Mouse (Mus musculus) limb, embryonic 14.5 days (tissue): Measurements from ENCODE around the gene Acvr1b. TPM values are rescaled to one million over a fixed set of nuclear protein-coding genes. Genes with fewer than 3 reads are reported as not detected.

Source experiments
- ATAC-seq: fragments of 200-750 bp; cut with Nextera tagmentation; 2 replicates; pipeline ENCODE4 v1.8.0; 2017; ENCODE audit warnings: low read depth, moderate number of reproducible peaks, moderate TSS enrichment; ENCODE audit not compliant: low FRiP score
- DNase-seq: peaks from one replicate; pipeline ENCODE4 v3.0.0-alpha.2; 2015; ENCODE audit warnings: low spot score
- H3K27ac ChIP-seq: fragments of 300-500 bp; sonication (generic); replicated peaks from 2 replicates; pipeline ENCODE4 v1.5.1; 2014; ENCODE audit warnings: low read depth, mild to moderate bottlenecking, low read length, moderate library complexity, mixed read lengths
- H3K27me3 ChIP-seq: fragments of 300-500 bp; sonication (generic); 2 replicates; pipeline ENCODE4 v1.6.1; 2014; ENCODE audit warnings: low read length, mixed read lengths; ENCODE audit not compliant: control insufficient read depth, insufficient read depth
- H3K36me3 ChIP-seq: fragments of 300-500 bp; sonication (generic); 2 replicates; pipeline ENCODE4 v1.6.1; 2014; ENCODE audit warnings: mild to moderate bottlenecking, low read length, moderate library complexity, mixed read lengths; ENCODE audit not compliant: control insufficient read depth, insufficient read depth
- H3K4me1 ChIP-seq: fragments of 300-500 bp; sonication (generic); 2 replicates; pipeline ENCODE4 v1.6.1; 2014; ENCODE audit warnings: antibody characterized with exemption, low read length, mixed read lengths; ENCODE audit not compliant: control insufficient read depth, insufficient read depth
- H3K4me2 ChIP-seq: fragments of 300-500 bp; sonication (generic); replicated peaks from 2 replicates; pipeline ENCODE4 v1.6.1; 2014; ENCODE audit warnings: low read depth, mild to moderate bottlenecking, low read length, moderate library complexity; ENCODE audit not compliant: severe bottlenecking
- H3K4me3 ChIP-seq: fragments of 300-500 bp; sonication (generic); replicated peaks from 2 replicates; pipeline ENCODE4 v1.5.1; 2014; ENCODE audit warnings: low read length
- H3K9ac ChIP-seq: fragments of 300-500 bp; sonication (generic); 2 replicates; pipeline ENCODE4 v1.6.1; 2014; ENCODE audit warnings: mild to moderate bottlenecking, low read depth, low read length, moderate library complexity; ENCODE audit not compliant: severe bottlenecking
- H3K9me3 ChIP-seq: fragments of 300-500 bp; sonication (generic); 2 replicates; pipeline ENCODE4 v1.6.1; 2016; ENCODE audit warnings: low read length; ENCODE audit not compliant: control insufficient read depth
- POLR2A ChIP-seq: fragments of 200-500 bp; IDR thresholded peaks from 2 replicates; pipeline ENCODE4 v1.8.0; 2012; ENCODE audit warnings: inconsistent platforms, mild to moderate bottlenecking, moderate library complexity, borderline replicate concordance; ENCODE audit not compliant: insufficient read depth, insufficient read length; ENCODE audit errors: extremely low read depth
- WGBS: fragments of 180-500 bp; shearing (Covaris S2); extraction: QIAGEN DNeasy Blood & Tissue Kit; methylation state at CpG from one replicate; pipeline ENCODE4 v1.1.7; 2014; 5-methylcytosine and 5-hydroxymethylcytosine counted together
- polyA plus RNA-seq, 2 experiments: library from polyadenylated mRNA; depleted of rRNA in 1 of 2; stranded (reverse) in 1 of 2; unstranded in 1 of 2; fragments of >200 nt; fragmentation: Nextera tagmentation in 1 of 2; extraction: Ambion mirVana in 1 of 2; gene quantifications; 2 replicates each; pipeline versions ENCODE4 v1.2.1 to v1.2.3; 2012 to 2014

The Acvr1b gene
- polyA plus RNA-seq, 2 experiments: 12.3 to 27.2 TPM

- no peaks in the 10 kb centered on the region for H3K9me3 ChIP-seq
- H3K27me3 ChIP-seq: no peaks in the 10 kb centered on the region
- no peak overlapping the region for H3K4me3 ChIP-seq
- DNase-seq (peak; percentile 70), ATAC-seq (peak; percentile 84)
- H3K4me1 ChIP-seq: peaks cover 39% of the 10 kb centered on the region
- H3K27ac ChIP-seq: peak overlapping the region; percentile 72; the same call in 1 of the 2 replicates
- WGBS: 4% methylated on average over 15 of the region's 15 CpGs
- H3K9ac ChIP-seq: peak overlapping the region; percentile 22
- no peak for TF ChIP-seq POLR2A
- H3K36me3 ChIP-seq: no peaks in the 10 kb centered on the region
- H3K4me2 ChIP-seq: peak overlapping the region; percentile 29
Measured at GRCm38 (mm10) chr15:101163056-101163458, 10.8 kb upstream of the Acvr1b start.

GRCm38 (mm10) chr15:101163854-101164253 lies 10.0 kb upstream of the Acvr1b start:
- TF ChIP-seq POLR2A: no peak
- no peak overlapping the region for H3K4me3 ChIP-seq
- no peaks in the 10 kb centered on the region for H3K27me3 ChIP-seq
- 64% methylated on average over 5 of the region's 5 CpGs for WGBS
- no peak overlapping the region for H3K4me2 ChIP-seq
- peak overlapping the region; percentile 72 for H3K27ac ChIP-seq
- H3K36me3 ChIP-seq: no peaks in the 10 kb centered on the region
- no peaks in the 10 kb centered on the region for H3K9me3 ChIP-seq
- no peak for ATAC-seq
- H3K4me1 ChIP-seq: peaks cover 39% of the 10 kb centered on the region
- no peak for DNase-seq
- no peak overlapping the region for H3K9ac ChIP-seq

- H3K9ac ChIP-seq: no peak overlapping the region
- no peak overlapping the region for H3K4me3 ChIP-seq
- H3K27ac ChIP-seq: peak overlapping the region; percentile 72; the same call in 1 of the 2 replicates
- H3K36me3 ChIP-seq: no peaks in the 10 kb centered on the region
- H3K9me3 ChIP-seq: no peaks in the 10 kb centered on the region
- peaks cover 39% of the 10 kb centered on the region for H3K4me1 ChIP-seq
- no peak for ATAC-seq
- no peak overlapping the region for H3K4me2 ChIP-seq
- TF ChIP-seq POLR2A: no peak
- 63% methylated on average over 5 of the region's 5 CpGs for WGBS
- DNase-seq: no peak
- H3K27me3 ChIP-seq: no peaks in the 10 kb centered on the region
Measured at GRCm38 (mm10) chr15:101164291-101164690, 9.6 kb upstream of the Acvr1b start.

DNA sequence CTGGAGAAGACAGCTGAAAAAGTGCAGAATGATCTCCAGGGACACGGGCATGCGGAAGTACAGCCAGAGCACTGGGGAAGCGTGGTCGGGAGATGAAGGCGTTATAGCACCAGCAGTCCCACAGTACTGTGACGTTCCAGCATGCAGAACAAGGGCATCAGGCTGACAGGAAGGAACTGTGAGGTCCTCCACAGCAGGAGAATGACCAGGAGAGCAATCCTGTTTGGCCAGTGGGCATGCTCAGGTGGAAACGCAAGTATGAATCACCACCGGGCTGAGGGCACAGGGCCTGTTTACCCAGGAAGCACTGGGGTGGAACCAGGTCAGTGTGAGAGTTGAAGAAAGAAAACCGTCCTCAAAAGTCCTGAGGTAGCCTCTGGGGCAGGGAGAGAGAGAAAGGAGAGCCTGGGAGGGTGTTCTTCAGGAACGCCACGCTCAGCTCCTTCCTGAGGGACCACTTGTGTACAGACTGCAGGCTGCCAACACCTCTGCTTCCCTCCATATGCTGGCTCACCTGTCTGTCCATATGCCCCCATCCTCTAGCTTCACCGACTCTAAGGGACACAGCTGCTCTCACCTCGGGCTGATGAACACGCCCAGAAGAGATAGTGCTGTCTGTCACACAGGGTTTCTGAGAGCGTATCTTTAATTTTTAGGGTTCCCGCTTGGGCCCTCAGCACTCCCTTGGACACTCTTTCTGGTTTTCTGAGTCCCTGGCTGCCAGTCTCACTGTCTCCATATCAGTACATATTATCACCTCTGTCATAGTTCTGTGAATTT lies 8.0 kb upstream of the Acvr1b start:
- ATAC-seq (no peak), DNase-seq (no peak)
- Histone ChIP-seq H3K4me3 (no peak overlapping the region), H3K27me3 (no peaks in the 10 kb centered on the region), H3K27ac (no peak overlapping the region), H3K4me1 (peaks cover 29% of the 10 kb centered on the region), H3K4me2 (no peak overlapping the region), H3K36me3 (no peaks in the 10 kb centered on the region), H3K9me3 (no peaks in the 10 kb centered on the region), H3K9ac (no peak overlapping the region)
- TF ChIP-seq POLR2A: no peak
- 70% methylated on average over 16 of the region's 16 CpGs for WGBS

- ATAC-seq: no peak
- H3K27ac ChIP-seq: no peak overlapping the region
- DNase-seq: no peak
- WGBS: 59% methylated on average over 11 of the region's 11 CpGs
- no peak overlapping the region for H3K4me3 ChIP-seq
- H3K36me3 ChIP-seq: no peaks in the 10 kb centered on the region
- no peak overlapping the region for H3K9ac ChIP-seq
- TF ChIP-seq POLR2A: no peak
- no peak overlapping the region for H3K4me2 ChIP-seq
- H3K27me3 ChIP-seq: no peaks in the 10 kb centered on the region
- H3K9me3 ChIP-seq: no peaks in the 10 kb centered on the region
- H3K4me1 ChIP-seq: peaks cover 18% of the 10 kb centered on the region
Measured at GRCm38 (mm10) chr15:101167553-101167952, 6.3 kb upstream of the Acvr1b start.
